Mouse (Mus musculus) c-Kit-negative CD71-positive TER-119-positive erythroid progenitor cells, embryonic 14.5 days (primary cell): Measurements from ENCODE around the gene Dynlrb2.

Experiments
- DNase-seq: peaks from one replicate; pipeline ENCODE4 v3.0.0-alpha.2; 2013; ENCODE audit warnings: low read depth, low spot score

Gene Dynlrb2

GRCm38 (mm10) chr8:116540136-116540535, 35.4 kb downstream of the Dynlrb2 start:
- no peak for DNase-seq

GRCm38 (mm10) chr8:116542842-116543241, 38.1 kb downstream of the Dynlrb2 start:
- DNase-seq: no peak

GRCm38 (mm10) chr8:116543366-116543765, 38.6 kb downstream of the Dynlrb2 start:
- DNase-seq: no peak

- DNase-seq: no peak
Observed at GRCm38 (mm10) chr8:116552255-116552654, 47.5 kb downstream of the Dynlrb2 start.

GRCm38 (mm10) chr8:116552778-116553177, 48.0 kb downstream of the Dynlrb2 start:
- DNase-seq: no peak
